Mouse (Mus musculus) myocyte (in vitro differentiated cells): ENCODE measurements around the gene Il22.

ENCODE experiments used
- CEBPB ChIP-seq: IDR thresholded peaks from 2 replicates; pipeline ENCODE4 v1.6.1; 2011; ENCODE audit warnings: mild to moderate bottlenecking, moderate library complexity; ENCODE audit not compliant: poor library complexity, insufficient read depth, severe bottlenecking
- E2F4 ChIP-seq: IDR thresholded peaks from one replicate; pipeline ENCODE4 v1.6.1; 2011; ENCODE audit warnings: mild to moderate bottlenecking, control low read depth, moderate library complexity; ENCODE audit not compliant: insufficient read depth
- MAX ChIP-seq: IDR thresholded peaks from one replicate; pipeline ENCODE4 v1.6.1; 2011; ENCODE audit warnings: low read depth, mild to moderate bottlenecking, control low read depth
- MYOD1 ChIP-seq, 3 experiments: IDR thresholded peaks; one replicate each; pipeline ENCODE4 v1.6.1; 2011; ENCODE audit warnings: control low read depth in 2 of 3, low read depth in 2 of 3, mild to moderate bottlenecking in 2 of 3, moderate library complexity in 1 of 3; ENCODE audit not compliant: insufficient read length in 2 of 3, control insufficient read depth in 1 of 3
- MYOG ChIP-seq, 3 experiments: IDR thresholded peaks; one replicate each; pipeline ENCODE4 v1.6.1; 2011; ENCODE audit warnings: control low read depth in 2 of 3, low read depth in 2 of 3, mild to moderate bottlenecking in 2 of 3; ENCODE audit not compliant: insufficient read length in 2 of 3, control insufficient read depth in 1 of 3, insufficient read depth in 1 of 3
- POLR2A ChIP-seq: IDR thresholded peaks from one replicate; pipeline ENCODE4 v1.6.1; 2011; ENCODE audit warnings: low read depth, mild to moderate bottlenecking, control low read depth, moderate library complexity; ENCODE audit not compliant: insufficient read length
- POLR2AphosphoS2 ChIP-seq: IDR thresholded peaks from one replicate; pipeline ENCODE4 v1.6.1; 2011; ENCODE audit warnings: low read depth, control low read depth; ENCODE audit not compliant: insufficient read length
- REST ChIP-seq: IDR thresholded peaks from one replicate; pipeline ENCODE4 v1.6.1; 2011; ENCODE audit warnings: mild to moderate bottlenecking, control low read depth, moderate library complexity; ENCODE audit not compliant: insufficient read depth, insufficient read length
- SRF ChIP-seq: IDR thresholded peaks from one replicate; pipeline ENCODE4 v1.6.1; 2011; ENCODE audit warnings: low read depth; ENCODE audit not compliant: control insufficient read depth, insufficient read length
- TCF12 ChIP-seq: IDR thresholded peaks from one replicate; pipeline ENCODE4 v1.6.1; 2011; ENCODE audit warnings: mild to moderate bottlenecking, control low read depth; ENCODE audit not compliant: poor library complexity, insufficient read depth, severe bottlenecking
- TCF3 ChIP-seq: IDR thresholded peaks from one replicate; pipeline ENCODE4 v1.6.1; 2011; ENCODE audit warnings: low read depth, control low read depth; ENCODE audit not compliant: insufficient read length
- USF1 ChIP-seq: IDR thresholded peaks from one replicate; pipeline ENCODE4 v1.6.1; 2011; ENCODE audit warnings: low read depth, mild to moderate bottlenecking, control low read depth, moderate library complexity

DNA sequence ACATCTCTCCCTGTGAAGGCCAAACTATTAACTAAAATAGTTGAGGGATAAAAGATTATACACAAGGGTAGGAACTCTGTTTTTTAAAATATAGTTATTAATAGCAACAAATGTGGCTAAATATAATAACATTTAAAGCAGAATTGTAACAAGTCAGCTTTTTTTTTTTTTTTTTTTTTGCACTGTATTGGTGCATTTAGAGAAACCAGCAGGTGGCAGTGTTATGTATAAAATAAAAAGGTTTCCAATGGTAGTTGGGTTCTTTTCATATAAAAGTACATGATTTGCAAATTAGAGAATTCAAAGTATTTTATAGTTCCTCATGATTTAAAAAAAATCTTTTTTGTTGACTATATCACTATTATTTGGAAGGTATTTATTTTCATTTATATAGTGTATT is 48.8 kb upstream of the Il22 start:
- no peak for TF ChIP-seq POLR2AphosphoS2
- TF ChIP-seq POLR2A, result no peak
- no peak for TF ChIP-seq E2F4
- TF ChIP-seq TCF3, result no peak
- no peak for TF ChIP-seq TCF12
- no peak for TF ChIP-seq CEBPB
- no peak for TF ChIP-seq MYOD1 (IDR thresholded peaks at IDR 0.05; ENCODE audit: control insufficient read depth in 1 of 3, insufficient read length in 2 of 3, low read depth in 2 of 3)
- no peak for TF ChIP-seq USF1
- no peak for TF ChIP-seq MAX
- TF ChIP-seq SRF, result no peak
- no peak for TF ChIP-seq REST
- TF ChIP-seq MYOG (IDR thresholded peaks at IDR 0.05; ENCODE audit: control insufficient read depth in 1 of 3, insufficient read depth in 1 of 3, insufficient read length in 2 of 3, low read depth in 2 of 3), result no peak
